Mouse (Mus musculus): Measurements from ENCODE around the gene Dennd6b. TPM values are rescaled to one million over a fixed set of nuclear protein-coding genes. Genes with fewer than 3 reads are reported as not detected.

Gene Dennd6b
- polyA plus RNA-seq, 1 experiment: 6.6 TPM

GRCm38 (mm10) chr15:89197056-89197455 lies 760 bp upstream of the Dennd6b start:
- H3K27me3 ChIP-seq (ENCODE audit: control insufficient read depth, insufficient read depth, insufficient read length): no peaks in the 10 kb centered on the region
- peak overlapping the region; percentile 43 for H3K4me3 ChIP-seq
- no peak overlapping the region for H3ac ChIP-seq (ENCODE audit: control insufficient read depth, insufficient read length)
- TF ChIP-seq REST (IDR thresholded peaks at IDR 0.05; ENCODE audit: insufficient read depth, insufficient read length) (no peak), POLR2AphosphoS2 (IDR thresholded peaks at IDR 0.05; ENCODE audit: insufficient read length, low read depth) (peak; percentile 15)
- H3K36me3 ChIP-seq (ENCODE audit: control insufficient read depth, insufficient read depth): no peaks in the 10 kb centered on the region
- H3K79me2 ChIP-seq (ENCODE audit: control insufficient read depth, insufficient read depth): no peaks in the 10 kb centered on the region
- peak overlapping the region; percentile 95 for H3K4me2 ChIP-seq (ENCODE audit: low read depth)

GRCm38 (mm10) chr15:89195690-89196312 lies 495 bp downstream of the Dennd6b start:
- TF ChIP-seq TCF3 (IDR thresholded peaks at IDR 0.05; ENCODE audit: insufficient read length, low read depth) (no peak), POLR2AphosphoS2 (IDR thresholded peaks at IDR 0.05; ENCODE audit: insufficient read length, low read depth) (peak; percentile 94), POLR2A (IDR thresholded peaks at IDR 0.05; ENCODE audit: insufficient read length, low read depth) (peak; percentile 87)
- H3K4me2 ChIP-seq (ENCODE audit: low read depth): peak overlapping the region; percentile 91

GRCm38 (mm10) chr15:89195261-89195681 lies 1.0 kb downstream of the Dennd6b start:
- Histone ChIP-seq H3K36me3 (ENCODE audit: control insufficient read depth, insufficient read depth) (no peaks in the 10 kb centered on the region), H3K27me3 (ENCODE audit: control insufficient read depth, insufficient read depth, insufficient read length) (no peaks in the 10 kb centered on the region), H3K4me2 (ENCODE audit: low read depth) (peak overlapping the region; percentile 91), H3K79me2 (ENCODE audit: control insufficient read depth, insufficient read depth) (no peaks in the 10 kb centered on the region), H3ac (ENCODE audit: control insufficient read depth, insufficient read length) (peak overlapping the region; percentile 72), H3K4me3 (peak overlapping the region; percentile 43)
- TF ChIP-seq POLR2AphosphoS2 (IDR thresholded peaks at IDR 0.05; ENCODE audit: insufficient read length, low read depth) (no peak), POLR2A (IDR thresholded peaks at IDR 0.05; ENCODE audit: insufficient read length, low read depth) (no peak), E2F4 (IDR thresholded peaks at IDR 0.05; ENCODE audit: insufficient read depth) (no peak), MAX (IDR thresholded peaks at IDR 0.05; ENCODE audit: low read depth) (no peak), REST (IDR thresholded peaks at IDR 0.05; ENCODE audit: insufficient read depth, insufficient read length) (no peak), TCF3 (IDR thresholded peaks at IDR 0.05; ENCODE audit: insufficient read length, low read depth) (no peak), MYOD1 (IDR thresholded peaks at IDR 0.05; ENCODE audit: control insufficient read depth in 1 of 3, insufficient read length in 2 of 3, low read depth in 2 of 3) (no peak), USF1 (IDR thresholded peaks at IDR 0.05; ENCODE audit: low read depth) (no peak), TCF12 (IDR thresholded peaks at IDR 0.05; ENCODE audit: insufficient read depth, poor library complexity, severe bottlenecking) (no peak), CEBPB (IDR thresholded peaks at IDR 0.05; ENCODE audit: insufficient read depth, poor library complexity, severe bottlenecking) (no peak)

More at GRCm38 (mm10) chr15:89195690-89196312, 495 bp downstream of the Dennd6b start:
- peak overlapping the region; percentile 43 for H3K4me3 ChIP-seq
- no peaks in the 10 kb centered on the region for H3K27me3 ChIP-seq (ENCODE audit: control insufficient read depth, insufficient read depth, insufficient read length)
- H3K79me2 ChIP-seq (ENCODE audit: control insufficient read depth, insufficient read depth): no peaks in the 10 kb centered on the region
- H3ac ChIP-seq (ENCODE audit: control insufficient read depth, insufficient read length): peak overlapping the region; percentile 72
- H3K36me3 ChIP-seq (ENCODE audit: control insufficient read depth, insufficient read depth): no peaks in the 10 kb centered on the region

- no peak for TF ChIP-seq POLR2A (IDR thresholded peaks at IDR 0.05; ENCODE audit: insufficient read length, low read depth)
- TF ChIP-seq MYOG (IDR thresholded peaks at IDR 0.05; ENCODE audit: control insufficient read depth in 1 of 3, insufficient read depth in 1 of 3, insufficient read length in 2 of 3, low read depth in 2 of 3): no peak
- TF ChIP-seq TCF3 (IDR thresholded peaks at IDR 0.05; ENCODE audit: insufficient read length, low read depth): no peak
- TF ChIP-seq SRF (IDR thresholded peaks at IDR 0.05; ENCODE audit: control insufficient read depth, insufficient read length, low read depth): no peak
- no peak for TF ChIP-seq REST (IDR thresholded peaks at IDR 0.05; ENCODE audit: insufficient read depth, insufficient read length)
- TF ChIP-seq MAX (IDR thresholded peaks at IDR 0.05; ENCODE audit: low read depth): no peak
- TF ChIP-seq E2F4 (IDR thresholded peaks at IDR 0.05; ENCODE audit: insufficient read depth): no peak
- no peak for TF ChIP-seq MYOD1 (IDR thresholded peaks at IDR 0.05; ENCODE audit: control insufficient read depth in 1 of 3, insufficient read length in 2 of 3, low read depth in 2 of 3)
- TF ChIP-seq TCF12 (IDR thresholded peaks at IDR 0.05; ENCODE audit: insufficient read depth, poor library complexity, severe bottlenecking): no peak
- no peak for TF ChIP-seq USF1 (IDR thresholded peaks at IDR 0.05; ENCODE audit: low read depth)
- TF ChIP-seq POLR2AphosphoS2 (IDR thresholded peaks at IDR 0.05; ENCODE audit: insufficient read length, low read depth): no peak
- TF ChIP-seq CEBPB (IDR thresholded peaks at IDR 0.05; ENCODE audit: insufficient read depth, poor library complexity, severe bottlenecking): no peak
- no peak overlapping the region for H3K4me3 ChIP-seq
- H3ac ChIP-seq (ENCODE audit: control insufficient read depth, insufficient read length): no peak overlapping the region
- peaks cover 3% of the 10 kb centered on the region for H3K79me2 ChIP-seq (ENCODE audit: control insufficient read depth, insufficient read depth)
- H3K36me3 ChIP-seq (ENCODE audit: control insufficient read depth, insufficient read depth): no peaks in the 10 kb centered on the region
- no peak overlapping the region for H3K4me2 ChIP-seq (ENCODE audit: low read depth)
- no peaks in the 10 kb centered on the region for H3K27me3 ChIP-seq (ENCODE audit: control insufficient read depth, insufficient read depth, insufficient read length)
These were observed 11.4 kb downstream of the Dennd6b start for GRCm38 (mm10) chr15:89184937-89185227.

- Histone ChIP-seq H3K79me2 (ENCODE audit: control insufficient read depth, insufficient read depth) (peaks cover 9% of the 10 kb centered on the region), H3K4me3 (no peak overlapping the region), H3ac (ENCODE audit: control insufficient read depth, insufficient read length) (no peak overlapping the region), H3K4me2 (ENCODE audit: low read depth) (no peak overlapping the region), H3K36me3 (ENCODE audit: control insufficient read depth, insufficient read depth) (no peaks in the 10 kb centered on the region), H3K27me3 (ENCODE audit: control insufficient read depth, insufficient read depth, insufficient read length) (no peaks in the 10 kb centered on the region)
- TF ChIP-seq REST (IDR thresholded peaks at IDR 0.05; ENCODE audit: insufficient read depth, insufficient read length): no peak
- TF ChIP-seq MYOG (IDR thresholded peaks at IDR 0.05; ENCODE audit: control insufficient read depth in 1 of 3, insufficient read depth in 1 of 3, insufficient read length in 2 of 3, low read depth in 2 of 3): no peak
- TF ChIP-seq CEBPB (IDR thresholded peaks at IDR 0.05; ENCODE audit: insufficient read depth, poor library complexity, severe bottlenecking): no peak
- TF ChIP-seq POLR2AphosphoS2 (IDR thresholded peaks at IDR 0.05; ENCODE audit: insufficient read length, low read depth): no peak
- TF ChIP-seq MYOD1 (IDR thresholded peaks at IDR 0.05; ENCODE audit: control insufficient read depth in 1 of 3, insufficient read length in 2 of 3, low read depth in 2 of 3): no peak
- TF ChIP-seq TCF12 (IDR thresholded peaks at IDR 0.05; ENCODE audit: insufficient read depth, poor library complexity, severe bottlenecking): no peak
- no peak for TF ChIP-seq E2F4 (IDR thresholded peaks at IDR 0.05; ENCODE audit: insufficient read depth)
- TF ChIP-seq SRF (IDR thresholded peaks at IDR 0.05; ENCODE audit: control insufficient read depth, insufficient read length, low read depth): no peak
- TF ChIP-seq POLR2A (IDR thresholded peaks at IDR 0.05; ENCODE audit: insufficient read length, low read depth): no peak
- no peak for TF ChIP-seq USF1 (IDR thresholded peaks at IDR 0.05; ENCODE audit: low read depth)
- TF ChIP-seq MAX (IDR thresholded peaks at IDR 0.05; ENCODE audit: low read depth): no peak
- no peak for TF ChIP-seq TCF3 (IDR thresholded peaks at IDR 0.05; ENCODE audit: insufficient read length, low read depth)
These were observed 12.0 kb downstream of the Dennd6b start for GRCm38 (mm10) chr15:89184141-89184936.
